ENCODE assay signal across 18 mouse cellular contexts in genomic region chr12:41308726-41309680, GRCm38 (mm10).
A peak's percentile ranks its signal among the peaks of the same experiment; 100 is the strongest.
DNase-seq lines count a peak whose midpoint lies in the region; ATAC-seq and TF ChIP-seq lines count a peak whose summit lies in the region.
"Had no signal": no experiment of that assay in that cellular context is flagged by ENCODE, and none has a peak within 500 bp of the region (broad histone marks: within the 10 kb centered on the region; RNA-seq: fewer than 3 reads in every experiment).

No protein-coding gene starts in this region.

- no peak for TF ChIP-seq POLR2A in brain, embryonic 14.5 days (IDR thresholded peaks at IDR 0.05; ENCODE audit: borderline replicate concordance, extremely low read depth, insufficient read depth, insufficient read length, poor library complexity, severe bottlenecking)

- no peaks in the 10 kb centered on the region for H3K9me3 ChIP-seq in lung, embryonic 14.5 days (ENCODE audit: low read depth, low read length)
- no peaks in the 10 kb centered on the region for H3K9me3 ChIP-seq in forebrain, postnatal 0 days (ENCODE audit: low read length)
- H3K9me3 ChIP-seq in midbrain, embryonic 14.5 days (ENCODE audit: control insufficient read depth, low read length), result no peaks in the 10 kb centered on the region
- no peaks in the 10 kb centered on the region for H3K9me3 ChIP-seq in kidney, embryonic 16.5 days (ENCODE audit: low read length)
- H3K9me3 ChIP-seq: kidney, embryonic 15.5 days; limb, embryonic 12.5 days had no signal

- no peaks in the 10 kb centered on the region for H3K27me3 ChIP-seq in lung, embryonic 14.5 days (ENCODE audit: insufficient read depth, low read length)
- no peaks in the 10 kb centered on the region for H3K27me3 ChIP-seq in forebrain, postnatal 0 days (ENCODE audit: insufficient read depth, low read length)
- no peaks in the 10 kb centered on the region for H3K27me3 ChIP-seq in midbrain, embryonic 14.5 days (ENCODE audit: control insufficient read depth, insufficient read depth, low read length)
- no peaks in the 10 kb centered on the region for H3K27me3 ChIP-seq in kidney, embryonic 16.5 days (ENCODE audit: insufficient read depth, low read length)
- H3K27me3 ChIP-seq: kidney, embryonic 15.5 days; limb, embryonic 12.5 days had no signal

- 80% methylated on average over 6 of the region's 6 CpGs for WGBS in lung, embryonic 14.5 days
- 20% methylated on average over 6 of the region's 6 CpGs for WGBS in forebrain, postnatal 0 days
- 62% methylated on average over 6 of the region's 6 CpGs for WGBS in midbrain, embryonic 14.5 days
- 82% methylated on average over 6 of the region's 6 CpGs for WGBS in kidney, embryonic 16.5 days

- H3K4me2 ChIP-seq in lung, embryonic 14.5 days, result no peak overlapping the region
- no peak overlapping the region for H3K4me2 ChIP-seq in forebrain, postnatal 0 days (ENCODE audit: low read depth)
- no peak overlapping the region for H3K4me2 ChIP-seq in midbrain, embryonic 14.5 days (ENCODE audit: low read length)
- no peak overlapping the region for H3K4me2 ChIP-seq in kidney, embryonic 16.5 days (replicated peaks; ENCODE audit: low read depth, low read length)
- H3K4me2 ChIP-seq: kidney, embryonic 15.5 days; limb, embryonic 12.5 days had no signal

- H3K4me1 ChIP-seq in lung, embryonic 14.5 days (ENCODE audit: insufficient read depth), result no peaks in the 10 kb centered on the region; the same call in 1 of the 2 replicates
- no peaks in the 10 kb centered on the region for H3K4me1 ChIP-seq in forebrain, postnatal 0 days (ENCODE audit: insufficient read depth)
- H3K4me1 ChIP-seq in midbrain, embryonic 14.5 days (ENCODE audit: control insufficient read depth, insufficient read depth, low read length), result peaks cover 3% of the 10 kb centered on the region; the same call in 1 of the 2 replicates
- H3K4me1 ChIP-seq in kidney, embryonic 16.5 days (ENCODE audit: insufficient read depth, low read length), result no peaks in the 10 kb centered on the region
- H3K4me1 ChIP-seq: kidney, embryonic 15.5 days; limb, embryonic 12.5 days had no signal

- no peaks in the 10 kb centered on the region for H3K36me3 ChIP-seq in lung, embryonic 14.5 days (ENCODE audit: insufficient read depth)
- H3K36me3 ChIP-seq in forebrain, postnatal 0 days (ENCODE audit: insufficient read depth), result no peaks in the 10 kb centered on the region
- H3K36me3 ChIP-seq in midbrain, embryonic 14.5 days (ENCODE audit: control insufficient read depth, insufficient read depth, low read length), result no peaks in the 10 kb centered on the region
- no peaks in the 10 kb centered on the region for H3K36me3 ChIP-seq in kidney, embryonic 16.5 days (ENCODE audit: insufficient read depth, low read length)
- H3K36me3 ChIP-seq: kidney, embryonic 15.5 days; limb, embryonic 12.5 days had no signal

- TF ChIP-seq CTCF in lung, embryonic 14.5 days (IDR thresholded peaks at IDR 0.05; ENCODE audit: low read depth), result no peak
- no peak for TF ChIP-seq CTCF in brain, embryonic 14.5 days (IDR thresholded peaks at IDR 0.05; ENCODE audit: borderline replicate concordance, extremely low read depth, insufficient read depth, insufficient read length)
- TF ChIP-seq CTCF in forebrain, postnatal 0 days (IDR thresholded peaks at IDR 0.05; ENCODE audit: low read depth), result no peak

- no peak overlapping the region for H3K27ac ChIP-seq in lung, embryonic 14.5 days (ENCODE audit: low read depth)
- no peak overlapping the region for H3K27ac ChIP-seq in forebrain, postnatal 0 days (ENCODE audit: low read depth, low read length)
- 0 out of 2 replicates have a peak overlapping the region, but pooled peaks have one; percentile 32 for H3K27ac ChIP-seq in midbrain, embryonic 14.5 days (replicated peaks; ENCODE audit: low read depth, low read length)
- no peak overlapping the region for H3K27ac ChIP-seq in kidney, embryonic 16.5 days (ENCODE audit: low read length)
- H3K27ac ChIP-seq: kidney, embryonic 15.5 days; left cerebral cortex, adult 2 months; limb, embryonic 12.5 days; liver, embryonic 14.5 days had no signal

- peak; percentile 65 for DNase-seq in lung, embryonic 14.5 days
- no peak for DNase-seq in lung, postnatal 25 days (ENCODE audit: low spot score)
- DNase-seq in brain, embryonic 14.5 days (ENCODE audit: low read depth), result peak; percentile 87
- peak; percentile 34 for DNase-seq in forebrain, postnatal 0 days
- DNase-seq in midbrain, embryonic 14.5 days, result no peak
- no peak for DNase-seq in spleen, postnatal 36 days (ENCODE audit: low spot score in 2 of 2)
- DNase-seq: adrenal gland, adult 8-10 months; B cell, adult 2 months; cerebellum, adult 9-11 months; heart, adult 11 months; lung, postnatal 36 days; thymus, postnatal 4 days had no signal

- no peak overlapping the region for H3K9ac ChIP-seq in lung, embryonic 14.5 days
- H3K9ac ChIP-seq in forebrain, postnatal 0 days, result no peak overlapping the region
- H3K9ac ChIP-seq in midbrain, embryonic 14.5 days (replicated peaks; ENCODE audit: low read length), result no peak overlapping the region
- no peak overlapping the region for H3K9ac ChIP-seq in kidney, embryonic 16.5 days (replicated peaks; ENCODE audit: low read length)
- H3K9ac ChIP-seq: kidney, embryonic 15.5 days; limb, embryonic 12.5 days; liver, embryonic 14.5 days had no signal

- H3K4me3 ChIP-seq in lung, embryonic 14.5 days (ENCODE audit: low read depth, low read length), result no peak overlapping the region
- H3K4me3 ChIP-seq in forebrain, postnatal 0 days (ENCODE audit: low read depth, low read length), result no peak overlapping the region
- no peak overlapping the region for H3K4me3 ChIP-seq in midbrain, embryonic 14.5 days (replicated peaks; ENCODE audit: low read depth, low read length)
- H3K4me3 ChIP-seq in kidney, embryonic 16.5 days (ENCODE audit: low read length), result no peak overlapping the region
- H3K4me3 ChIP-seq: erythroblast, embryonic 14.5 days; kidney, embryonic 15.5 days; left cerebral cortex, adult 2 months; limb, embryonic 12.5 days had no signal

- ATAC-seq in lung, embryonic 14.5 days (ENCODE audit: insufficient read depth), result no peak
- peak; percentile 53 for ATAC-seq in forebrain, postnatal 0 days
- ATAC-seq in midbrain, embryonic 14.5 days (ENCODE audit: low FRiP score, low TSS enrichment), result no peak
- ATAC-seq in kidney, embryonic 16.5 days (ENCODE audit: low FRiP score, low TSS enrichment), result no peak

Comparison
In these comparisons a context has a peak if more than half of its experiments do, and no peak if none do; other contexts are left out.
1. DNase-seq: peak in lung, embryonic 14.5 days (single experiment), brain, embryonic 14.5 days (single experiment) and forebrain, postnatal 0 days (single experiment); none in lung, postnatal 25 days (single experiment), midbrain, embryonic 14.5 days (single experiment) and spleen, postnatal 36 days (0 of 2).